Mouse (Mus musculus) heart, embryonic 12.5 days (tissue): ENCODE measurements at regions not wholly inside any gene's neighbourhood (a gene's known extent, or its start where the extent isn't known, plus 50 kb on each side); places are given as distances from the start of the nearest gene placed in this dataset.

ENCODE experiments used
- ATAC-seq: fragments of 200-750 bp; cut with Nextera tagmentation; 2 replicates; pipeline ENCODE4 v1.8.0; 2017; ENCODE audit warnings: moderate TSS enrichment, moderate library complexity; ENCODE audit not compliant: insufficient number of reproducible peaks, low FRiP score
- H3K27ac ChIP-seq: fragments of 300-500 bp; sonication (generic); 2 replicates; pipeline ENCODE4 v1.5.1; 2016; ENCODE audit warnings: mild to moderate bottlenecking, moderate library complexity; ENCODE audit not compliant: poor library complexity, severe bottlenecking
- H3K27me3 ChIP-seq: fragments of 300-500 bp; sonication (generic); replicated peaks from 2 replicates; pipeline ENCODE4 v1.6.1; 2016; ENCODE audit warnings: mild to moderate bottlenecking, moderate library complexity
- H3K36me3 ChIP-seq: fragments of 300-500 bp; sonication (generic); 2 replicates; pipeline ENCODE4 v1.6.1; 2016; ENCODE audit warnings: mild to moderate bottlenecking, moderate library complexity
- H3K4me1 ChIP-seq: fragments of 300-500 bp; sonication (generic); replicated peaks from 2 replicates; pipeline ENCODE4 v1.6.1; 2016; ENCODE audit warnings: mild to moderate bottlenecking
- H3K4me2 ChIP-seq: fragments of 300-500 bp; sonication (generic); 2 replicates; pipeline ENCODE4 v1.6.1; 2016; ENCODE audit warnings: mild to moderate bottlenecking, moderate library complexity
- H3K4me3 ChIP-seq: fragments of 300-500 bp; sonication (generic); 2 replicates; pipeline ENCODE4 v1.5.1; 2016; ENCODE audit warnings: mild to moderate bottlenecking
- H3K9ac ChIP-seq: fragments of 300-500 bp; sonication (generic); 2 replicates; pipeline ENCODE4 v1.6.1; 2016; ENCODE audit warnings: mild to moderate bottlenecking, moderate library complexity
- H3K9me3 ChIP-seq: fragments of 300-500 bp; sonication (generic); replicated peaks from 2 replicates; pipeline ENCODE4 v1.6.1; 2016; ENCODE audit warnings: mild to moderate bottlenecking, moderate library complexity
- WGBS: fragments of 180-500 bp; shearing (Covaris S2); methylation state at CpG from one replicate; pipeline ENCODE4 v1.1.7; 2016; 5-methylcytosine and 5-hydroxymethylcytosine counted together

DNA sequence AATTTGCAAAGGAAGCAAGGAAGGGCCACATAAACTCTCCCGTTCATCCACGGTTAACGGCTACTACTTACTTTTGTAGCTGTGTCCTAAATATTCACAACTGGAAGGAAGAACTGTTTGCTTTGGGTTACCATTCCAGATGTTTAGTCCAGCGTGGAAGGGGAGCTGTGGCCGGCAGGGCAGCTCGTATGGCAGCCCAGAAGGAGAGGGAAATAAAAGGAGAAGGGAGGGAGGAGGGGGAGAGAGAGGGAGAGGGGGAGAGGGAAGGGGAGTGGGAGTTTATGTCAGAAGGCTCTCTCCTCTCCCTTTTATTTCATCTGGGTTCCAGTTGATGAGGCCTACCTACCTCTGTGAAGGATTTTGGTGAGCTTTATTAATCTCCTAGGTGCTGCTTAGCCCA is 110.2 kb downstream of the Emp1 start:
- 71% methylated on average over 6 of the region's 6 CpGs for WGBS
- no peak for ATAC-seq
- Histone ChIP-seq H3K4me3 (no peak overlapping the region), H3K36me3 (no peaks in the 10 kb centered on the region), H3K4me1 (no peaks in the 10 kb centered on the region), H3K9ac (no peak overlapping the region), H3K27me3 (no peaks in the 10 kb centered on the region), H3K27ac (no peak overlapping the region), H3K4me2 (no peak overlapping the region), H3K9me3 (no peaks in the 10 kb centered on the region; the same call in 1 of the 2 replicates)

DNA sequence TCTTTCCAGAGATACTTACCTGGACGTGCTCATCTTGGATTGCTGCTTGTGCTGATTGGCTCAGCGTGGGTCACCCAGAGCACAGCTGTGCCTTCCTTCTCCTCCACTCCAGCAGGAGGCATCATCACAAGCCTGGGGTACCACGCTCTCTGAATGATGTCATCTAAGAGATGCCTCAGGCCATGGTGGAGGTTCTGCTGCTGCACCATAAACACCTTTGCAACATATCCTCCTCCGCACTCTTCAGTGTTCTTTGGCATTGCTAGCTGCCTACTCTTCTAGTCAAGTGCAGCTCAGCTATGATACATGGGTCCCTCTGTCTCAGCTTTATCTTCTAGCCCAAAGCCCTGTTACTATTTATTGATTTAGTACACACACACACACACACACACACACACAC is 110.8 kb downstream of the Emp1 start:
- Histone ChIP-seq H3K27ac (no peak overlapping the region), H3K4me1 (0 out of 2 replicates have a peak, but pooled peaks cover under 1% of the 10 kb centered on the region), H3K4me2 (no peak overlapping the region), H3K9me3 (no peaks in the 10 kb centered on the region; the same call in 1 of the 2 replicates), H3K36me3 (no peaks in the 10 kb centered on the region), H3K4me3 (no peak overlapping the region), H3K27me3 (no peaks in the 10 kb centered on the region), H3K9ac (no peak overlapping the region)
- WGBS = 82% methylated on average over 4 of the region's 4 CpGs
- no peak for ATAC-seq

DNA sequence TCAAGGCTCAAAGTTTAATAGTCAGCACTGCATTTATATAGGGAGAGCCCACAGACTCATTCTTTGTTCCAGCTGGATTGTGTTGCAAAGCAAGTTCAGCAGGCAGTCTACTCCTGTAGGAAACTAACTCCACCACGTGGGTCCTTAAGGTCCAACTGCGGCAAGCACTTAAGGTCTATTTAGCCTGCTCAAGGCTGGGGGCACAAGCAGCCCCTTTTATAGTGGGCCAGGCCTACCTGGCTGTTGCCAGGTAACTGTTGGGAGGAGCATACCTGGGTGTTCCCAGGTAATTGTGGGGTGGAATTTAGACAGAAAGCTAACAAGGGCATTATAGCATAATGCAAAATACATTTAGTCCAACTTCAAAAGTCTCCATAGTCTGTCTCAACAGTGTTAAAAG is 126.5 kb downstream of the Emp1 start:
- H3K9ac ChIP-seq = no peak overlapping the region
- H3K36me3 ChIP-seq = no peaks in the 10 kb centered on the region
- no peaks in the 10 kb centered on the region for H3K27me3 ChIP-seq
- no peak overlapping the region for H3K4me3 ChIP-seq
- WGBS = 66% methylated on average over 2 of the region's 2 CpGs
- H3K4me1 ChIP-seq = peaks cover 6% of the 10 kb centered on the region
- ATAC-seq = no peak
- no peak overlapping the region for H3K4me2 ChIP-seq
- no peak overlapping the region for H3K27ac ChIP-seq
- H3K9me3 ChIP-seq = no peaks in the 10 kb centered on the region

DNA sequence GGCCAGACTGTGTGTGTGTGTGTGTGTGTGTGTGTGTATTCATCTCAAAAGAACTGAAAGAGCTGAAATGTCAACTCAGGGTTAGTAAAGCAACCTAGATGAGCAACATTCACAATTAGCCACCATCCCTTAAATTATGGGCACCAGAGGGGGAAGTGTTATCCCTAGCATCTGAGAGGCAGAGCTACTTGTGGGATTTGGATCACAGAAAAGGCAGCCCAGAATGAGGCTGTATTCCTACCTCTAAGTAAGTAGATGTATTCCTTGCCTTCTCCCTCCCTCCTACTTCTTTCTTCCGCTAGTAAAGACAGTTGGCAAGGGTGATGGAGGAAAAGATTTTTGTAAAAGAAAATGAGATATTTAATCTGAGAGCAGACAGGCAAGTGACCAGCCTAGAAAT is 131.6 kb downstream of the Emp1 start:
- 71% methylated on average over 1 of the region's 1 CpGs for WGBS
- ATAC-seq = no peak
- H3K27ac ChIP-seq = no peak overlapping the region
- H3K4me3 ChIP-seq = no peak overlapping the region
- H3K36me3 ChIP-seq = no peaks in the 10 kb centered on the region
- H3K27me3 ChIP-seq = no peaks in the 10 kb centered on the region
- no peaks in the 10 kb centered on the region for H3K9me3 ChIP-seq
- no peaks in the 10 kb centered on the region for H3K4me1 ChIP-seq
- H3K4me2 ChIP-seq = no peak overlapping the region
- no peak overlapping the region for H3K9ac ChIP-seq

DNA sequence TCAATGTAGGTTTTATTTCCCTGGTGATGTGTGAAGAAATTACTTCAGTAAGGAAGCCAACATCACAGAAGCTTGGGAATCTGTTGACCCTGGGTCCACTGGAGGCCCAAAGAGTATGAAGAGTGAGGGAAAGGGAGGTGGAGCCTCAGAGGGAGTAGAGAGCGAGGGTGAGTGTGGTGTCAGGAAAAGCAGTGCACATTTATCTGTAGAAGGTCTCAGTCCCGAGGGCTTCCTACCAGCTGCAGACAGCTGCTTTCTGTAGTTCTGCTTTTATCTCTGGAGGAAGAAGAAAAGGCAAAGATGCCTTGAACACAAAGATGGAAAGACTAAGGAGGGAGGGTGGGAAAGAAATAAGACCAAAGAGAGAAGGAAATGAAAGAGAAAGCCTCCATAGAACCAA is 133.5 kb downstream of the Emp1 start:
- Histone ChIP-seq H3K9ac (no peak overlapping the region), H3K27ac (no peak overlapping the region), H3K36me3 (no peaks in the 10 kb centered on the region), H3K4me2 (no peak overlapping the region), H3K4me1 (no peaks in the 10 kb centered on the region), H3K4me3 (no peak overlapping the region), H3K9me3 (no peaks in the 10 kb centered on the region), H3K27me3 (no peaks in the 10 kb centered on the region)
- 30% methylated on average over 2 of the region's 2 CpGs for WGBS
- ATAC-seq = no peak

DNA sequence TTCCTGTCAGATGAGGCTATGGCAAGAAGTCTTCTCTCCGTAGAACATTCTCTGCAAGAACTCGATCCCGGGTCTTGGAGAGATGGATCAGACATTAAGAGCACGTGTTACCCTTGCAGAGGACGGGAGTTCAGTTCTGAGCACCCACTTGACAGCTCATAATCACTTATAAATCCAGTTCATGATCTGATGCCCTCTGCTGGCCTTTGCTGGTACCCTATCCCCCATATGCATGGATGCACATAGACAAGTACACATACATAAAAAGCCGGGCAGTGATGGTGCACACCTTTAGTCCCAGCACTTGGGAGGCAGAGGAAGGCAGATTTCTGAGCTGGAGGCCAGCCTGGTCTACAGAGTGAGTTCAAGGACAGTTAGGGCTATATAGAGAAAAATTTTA is 136.2 kb downstream of the Emp1 start:
- Histone ChIP-seq H3K4me2 (no peak overlapping the region), H3K4me1 (no peaks in the 10 kb centered on the region), H3K36me3 (no peaks in the 10 kb centered on the region), H3K27me3 (no peaks in the 10 kb centered on the region), H3K27ac (no peak overlapping the region), H3K9ac (no peak overlapping the region), H3K4me3 (no peak overlapping the region), H3K9me3 (no peaks in the 10 kb centered on the region)
- WGBS = 86% methylated on average over 6 of the region's 6 CpGs
- no peak for ATAC-seq

DNA sequence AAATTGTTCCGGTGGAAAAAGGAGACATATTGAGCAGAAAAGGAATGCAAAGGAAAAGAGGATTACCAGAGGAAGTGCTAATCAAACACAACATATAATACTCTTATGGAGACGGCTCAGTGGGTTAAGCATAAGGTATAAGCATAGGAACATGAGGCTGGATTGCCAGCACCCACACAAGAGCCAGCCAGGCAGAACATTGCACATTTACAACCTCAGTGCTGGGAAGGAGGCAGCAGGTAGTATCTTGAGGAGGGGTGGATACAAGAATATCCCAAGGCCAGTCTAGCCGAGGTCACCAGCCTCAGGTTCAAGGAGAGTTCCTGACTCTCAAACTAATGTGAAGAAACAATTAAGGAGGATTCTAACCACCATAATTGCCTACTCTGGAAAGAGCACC is 138.0 kb downstream of the Emp1 start:
- Histone ChIP-seq H3K9me3 (no peaks in the 10 kb centered on the region), H3K4me1 (no peaks in the 10 kb centered on the region), H3K4me3 (no peak overlapping the region), H3K36me3 (no peaks in the 10 kb centered on the region), H3K4me2 (no peak overlapping the region), H3K27ac (no peak overlapping the region), H3K27me3 (no peaks in the 10 kb centered on the region), H3K9ac (no peak overlapping the region)
- WGBS = 77% methylated on average over 3 of the region's 3 CpGs
- ATAC-seq = no peak

DNA sequence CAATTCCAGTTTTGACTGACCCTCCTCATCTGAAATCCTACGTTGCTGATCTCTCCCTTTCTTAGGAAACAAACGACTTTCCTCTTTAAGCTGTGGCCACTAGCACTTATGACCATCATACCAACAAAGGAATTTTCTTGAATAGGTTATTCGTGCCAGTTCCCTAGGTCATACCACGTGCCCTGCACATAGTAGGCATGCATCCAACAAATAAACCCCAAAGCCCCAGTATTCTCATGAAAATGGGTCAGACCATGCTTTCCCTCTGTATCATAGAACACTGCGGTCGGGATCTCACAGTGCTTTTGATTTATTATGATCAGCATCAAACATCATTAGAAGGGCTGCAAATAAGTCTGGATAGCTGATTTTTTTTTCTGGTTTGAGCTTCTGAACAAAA is 139.4 kb downstream of the Emp1 start:
- 82% methylated on average over 6 of the region's 6 CpGs for WGBS
- H3K27me3 ChIP-seq = no peaks in the 10 kb centered on the region
- no peak overlapping the region for H3K4me3 ChIP-seq
- no peak overlapping the region for H3K27ac ChIP-seq
- H3K9me3 ChIP-seq = no peaks in the 10 kb centered on the region
- H3K36me3 ChIP-seq = no peaks in the 10 kb centered on the region
- H3K9ac ChIP-seq = no peak overlapping the region
- H3K4me1 ChIP-seq = no peaks in the 10 kb centered on the region
- H3K4me2 ChIP-seq = no peak overlapping the region
- ATAC-seq = no peak

DNA sequence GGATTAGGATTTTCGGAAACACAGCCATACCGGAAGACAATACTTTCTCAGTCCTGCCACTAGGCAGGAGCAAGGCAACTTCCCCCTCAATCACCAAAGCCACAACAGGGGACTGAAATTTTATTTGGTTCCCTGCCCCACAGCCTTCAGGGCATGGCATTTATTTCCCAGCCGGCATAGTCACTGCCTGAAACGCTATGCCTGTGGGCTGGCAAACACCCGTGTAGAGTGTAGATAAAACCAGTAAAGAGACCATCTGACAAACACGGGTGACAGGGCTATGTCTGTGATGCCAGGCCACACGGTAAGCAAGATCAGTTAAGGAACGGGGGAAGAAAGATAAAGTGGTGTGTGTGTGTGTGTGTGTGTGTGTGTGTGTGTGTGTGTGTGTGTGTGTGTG is 140.1 kb downstream of the Emp1 start:
- Histone ChIP-seq H3K9me3 (no peaks in the 10 kb centered on the region), H3K27ac (no peak overlapping the region), H3K27me3 (no peaks in the 10 kb centered on the region), H3K4me3 (no peak overlapping the region), H3K4me2 (no peak overlapping the region), H3K36me3 (no peaks in the 10 kb centered on the region), H3K4me1 (no peaks in the 10 kb centered on the region), H3K9ac (no peak overlapping the region)
- no peak for ATAC-seq
- WGBS = 55% methylated on average over 8 of the region's 8 CpGs

DNA sequence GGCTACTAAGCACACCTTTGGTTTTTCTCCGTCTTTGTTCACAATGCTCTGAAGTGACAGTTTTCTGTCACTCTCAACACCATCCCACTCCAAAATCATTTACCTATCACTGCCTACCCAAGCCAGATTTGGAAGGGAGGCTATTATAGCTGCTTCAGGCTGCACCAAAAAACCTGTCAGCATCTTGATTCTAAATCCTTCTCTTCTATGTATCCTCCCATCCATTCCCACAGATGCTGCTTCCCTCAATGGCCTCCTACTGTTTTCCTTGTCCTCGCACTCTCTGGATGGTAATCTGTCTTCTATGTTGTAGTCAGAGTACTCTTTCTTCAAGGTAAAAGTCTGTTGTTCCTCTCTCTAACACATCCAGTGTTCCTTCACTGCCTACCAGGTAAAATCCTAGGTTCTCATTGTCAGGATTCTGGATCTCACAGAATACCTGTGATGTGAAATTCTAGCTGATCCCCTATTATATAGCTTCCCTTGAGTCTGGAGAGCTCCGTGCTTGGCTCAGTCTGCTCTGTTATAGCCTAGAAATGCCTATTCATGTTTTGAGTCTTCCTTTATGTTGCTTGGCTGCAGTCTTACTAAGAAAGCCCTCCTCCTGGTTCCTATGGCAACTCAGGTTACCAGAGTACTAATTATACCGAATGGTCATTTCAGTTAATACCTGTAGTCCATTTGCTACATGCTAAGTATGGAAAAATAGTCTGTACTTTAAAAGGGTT is 156.5 kb downstream of the Emp1 start:
- H3K4me3 ChIP-seq = no peak overlapping the region
- H3K27ac ChIP-seq = no peak overlapping the region
- no peak for ATAC-seq
- H3K9ac ChIP-seq = no peak overlapping the region
- H3K9me3 ChIP-seq = no peaks in the 10 kb centered on the region
- no peaks in the 10 kb centered on the region for H3K27me3 ChIP-seq
- H3K36me3 ChIP-seq = no peaks in the 10 kb centered on the region
- H3K4me2 ChIP-seq = no peak overlapping the region
- peaks cover 7% of the 10 kb centered on the region; the same call in 1 of the 2 replicates for H3K4me1 ChIP-seq
- WGBS = 80% methylated on average over 4 of the region's 4 CpGs

DNA sequence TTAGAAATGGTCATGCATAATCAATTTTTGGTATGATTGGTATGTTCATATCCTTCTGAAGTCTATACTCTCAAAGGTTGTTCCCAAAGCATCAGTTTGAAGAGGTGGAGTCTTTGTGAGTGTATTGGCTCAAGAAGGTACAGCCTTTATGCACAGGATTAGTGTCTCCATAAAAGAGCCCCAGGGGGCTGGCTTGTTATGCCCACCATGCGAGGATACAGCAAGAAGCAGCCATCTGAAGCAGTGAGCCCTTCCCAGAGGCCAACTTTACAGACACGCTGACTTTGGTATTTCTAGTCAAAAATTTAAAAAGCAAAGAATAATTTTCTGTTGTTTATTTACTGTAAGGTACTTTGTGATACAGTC is 157.1 kb downstream of the Emp1 start:
- H3K36me3 ChIP-seq = no peaks in the 10 kb centered on the region
- peaks cover 11% of the 10 kb centered on the region; the same call in 1 of the 2 replicates for H3K4me1 ChIP-seq
- H3K9me3 ChIP-seq = no peaks in the 10 kb centered on the region
- no peak overlapping the region for H3K4me3 ChIP-seq
- 81% methylated on average over 2 of the region's 2 CpGs for WGBS
- ATAC-seq = no peak
- no peak overlapping the region for H3K27ac ChIP-seq
- no peak overlapping the region for H3K4me2 ChIP-seq
- H3K9ac ChIP-seq = no peak overlapping the region
- H3K27me3 ChIP-seq = no peaks in the 10 kb centered on the region

DNA sequence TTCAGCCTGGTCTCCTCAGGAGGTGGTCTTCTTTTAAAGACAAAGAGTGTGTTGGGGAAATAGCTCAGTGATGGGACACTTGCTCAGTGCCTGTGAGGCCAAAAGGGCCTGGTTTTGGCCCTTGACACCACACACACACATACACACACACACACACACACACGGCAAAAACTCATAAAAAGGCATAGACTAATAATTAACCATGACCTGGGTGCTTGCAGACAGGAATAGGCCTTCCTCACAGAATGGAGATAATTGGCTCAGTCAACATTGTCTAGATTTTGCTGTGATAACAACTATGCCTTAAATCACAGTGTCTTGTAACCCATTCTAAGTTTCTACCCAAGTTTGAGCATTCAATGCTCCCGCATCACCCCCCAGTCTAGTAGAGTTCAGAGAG is 158.5 kb downstream of the Emp1 start:
- 73% methylated on average over 2 of the region's 2 CpGs for WGBS
- no peaks in the 10 kb centered on the region for H3K36me3 ChIP-seq
- H3K4me2 ChIP-seq = no peak overlapping the region
- H3K27ac ChIP-seq = no peak overlapping the region
- no peaks in the 10 kb centered on the region for H3K27me3 ChIP-seq
- no peak overlapping the region for H3K9ac ChIP-seq
- H3K4me3 ChIP-seq = no peak overlapping the region
- H3K4me1 ChIP-seq = peaks cover 17% of the 10 kb centered on the region
- no peak for ATAC-seq
- no peaks in the 10 kb centered on the region for H3K9me3 ChIP-seq
